Mouse (Mus musculus) megakaryocyte, embryonic 14.5 days (primary cell): ENCODE results near the gene Dda1.

Source experiments
- FLI1 ChIP-seq: IDR thresholded peaks from 2 replicates; pipeline ENCODE4 v1.6.1; 2012; ENCODE audit warnings: low read length, inconsistent platforms, mixed read lengths
- GATA1 ChIP-seq: IDR thresholded peaks from 3 replicates; pipeline ENCODE4 v1.6.1; 2012; ENCODE audit warnings: mixed read lengths, low read length, inconsistent platforms, borderline replicate concordance

GRCm38 (mm10) chr8:71441404-71441803, 27.6 kb upstream of the Dda1 start:
- TF ChIP-seq GATA1 (no peak), FLI1 (no peak)
